In the genomic region with DNA sequence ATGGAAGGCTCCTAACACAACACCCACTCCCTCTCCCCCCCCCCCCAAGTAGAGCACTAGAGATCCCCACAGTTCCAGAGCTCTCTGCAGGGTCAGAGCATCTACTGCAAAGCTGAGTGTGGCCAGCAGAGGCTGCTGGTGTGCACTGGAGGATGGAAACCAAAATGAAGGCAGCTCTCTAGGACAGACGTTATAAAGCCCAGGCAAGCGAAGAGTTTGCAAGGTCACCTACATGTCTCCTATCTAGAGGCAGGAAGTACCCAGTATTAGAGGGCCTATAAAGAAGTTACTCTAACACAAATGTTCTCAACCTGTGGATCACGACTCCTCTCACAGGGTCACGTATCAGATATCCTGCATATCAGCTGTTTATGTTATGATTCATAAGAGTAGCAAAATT, we compare ENCODE assay signal across 8 mouse cellular contexts.
DNase-seq lines count a peak whose midpoint lies in the region; ATAC-seq and TF ChIP-seq lines count a peak whose summit lies in the region.

No protein-coding gene starts in this region.

- H3K27me3 ChIP-seq in forebrain, embryonic 12.5 days: no peaks in the 10 kb centered on the region
- H3K27me3 ChIP-seq in intestine, embryonic 15.5 days (replicated peaks): no peaks in the 10 kb centered on the region
- no peaks in the 10 kb centered on the region for H3K27me3 ChIP-seq in midbrain, embryonic 14.5 days (ENCODE audit: control insufficient read depth, insufficient read depth, low read length)

- DNase-seq in gastrocnemius, postnatal 10 days: peak; percentile 25
- no peak for DNase-seq in gastrocnemius, postnatal 36 days
- peak; percentile 46 for DNase-seq in left cerebral cortex, postnatal 4 days
- DNase-seq in midbrain, embryonic 14.5 days: peak; percentile 73
- peak; percentile 62 for DNase-seq in testis, postnatal 10 days (ENCODE audit: low spot score)

- no peak for TF ChIP-seq POLR2A in bone marrow macrophage, adult 2 months (IDR thresholded peaks at IDR 0.05; ENCODE audit: borderline replicate concordance, low read depth, low read length)

- H3K27ac ChIP-seq in bone marrow macrophage, adult 2 months (ENCODE audit: insufficient read depth, low read depth, low read length): no peak overlapping the region
- no peak overlapping the region for H3K27ac ChIP-seq in forebrain, embryonic 12.5 days
- no peak overlapping the region for H3K27ac ChIP-seq in intestine, embryonic 15.5 days
- no peak overlapping the region for H3K27ac ChIP-seq in midbrain, embryonic 14.5 days (replicated peaks; ENCODE audit: low read depth, low read length)

- 62% methylated on average over 4 of the region's 4 CpGs for WGBS in forebrain, embryonic 12.5 days
- 49% methylated on average over 4 of the region's 4 CpGs for WGBS in intestine, embryonic 15.5 days
- WGBS in midbrain, embryonic 14.5 days: 57% methylated on average over 4 of the region's 4 CpGs

- no peak overlapping the region for H3K4me3 ChIP-seq in bone marrow macrophage, adult 2 months (ENCODE audit: insufficient read depth, low read length)
- H3K4me3 ChIP-seq in forebrain, embryonic 12.5 days (replicated peaks): no peak overlapping the region
- H3K4me3 ChIP-seq in intestine, embryonic 15.5 days (replicated peaks): no peak overlapping the region
- H3K4me3 ChIP-seq in midbrain, embryonic 14.5 days (replicated peaks; ENCODE audit: low read depth, low read length): no peak overlapping the region

- no peak overlapping the region for H3K4me2 ChIP-seq in forebrain, embryonic 12.5 days
- H3K4me2 ChIP-seq in intestine, embryonic 15.5 days (replicated peaks): no peak overlapping the region
- H3K4me2 ChIP-seq in midbrain, embryonic 14.5 days (ENCODE audit: low read length): no peak overlapping the region

- no peak overlapping the region for H3K9ac ChIP-seq in forebrain, embryonic 12.5 days
- H3K9ac ChIP-seq in intestine, embryonic 15.5 days: no peak overlapping the region
- H3K9ac ChIP-seq in midbrain, embryonic 14.5 days (replicated peaks; ENCODE audit: low read length): no peak overlapping the region

- TF ChIP-seq CTCF in bone marrow macrophage, adult 2 months (IDR thresholded peaks at IDR 0.05; ENCODE audit: low read depth, low read length): peak; percentile 38; the same call in 1 of the 2 replicates

- intact Hi-C loops in gastrocnemius, postnatal 36 days (cut with DNase I): loop anchor here (10.0 kb wide), 1 partner anchor 1765 kb away; no protein-coding TSS in a partner anchor
- intact Hi-C loops in left cerebral cortex, postnatal 4 days (cut with DNase I): loop anchor here (5.0 to 10.0 kb wide), 4 partner anchors 475 to 1767 kb away; no protein-coding TSS in a partner anchor

- H3K4me1 ChIP-seq in bone marrow macrophage, adult 2 months (ENCODE audit: control insufficient read depth, insufficient read depth, low read length): no peaks in the 10 kb centered on the region
- H3K4me1 ChIP-seq in forebrain, embryonic 12.5 days: no peaks in the 10 kb centered on the region
- H3K4me1 ChIP-seq in intestine, embryonic 15.5 days (replicated peaks): no peaks in the 10 kb centered on the region
- H3K4me1 ChIP-seq in midbrain, embryonic 14.5 days (ENCODE audit: control insufficient read depth, insufficient read depth, low read length): no peaks in the 10 kb centered on the region

- no peaks in the 10 kb centered on the region for H3K36me3 ChIP-seq in forebrain, embryonic 12.5 days (replicated peaks)
- H3K36me3 ChIP-seq in intestine, embryonic 15.5 days: no peaks in the 10 kb centered on the region
- no peaks in the 10 kb centered on the region for H3K36me3 ChIP-seq in midbrain, embryonic 14.5 days (ENCODE audit: control insufficient read depth, insufficient read depth, low read length)

- ATAC-seq in forebrain, embryonic 12.5 days (ENCODE audit: low FRiP score): 0 out of 2 replicates have a peak, but pooled peaks have one; percentile 56
- ATAC-seq in intestine, embryonic 15.5 days: peak; percentile 71
- ATAC-seq in midbrain, embryonic 14.5 days (ENCODE audit: low FRiP score, low TSS enrichment): peak; percentile 55; the same call in 1 of the 2 replicates

- H3K9me3 ChIP-seq in forebrain, embryonic 12.5 days: no peaks in the 10 kb centered on the region
- no peaks in the 10 kb centered on the region for H3K9me3 ChIP-seq in intestine, embryonic 15.5 days
- no peaks in the 10 kb centered on the region for H3K9me3 ChIP-seq in midbrain, embryonic 14.5 days (ENCODE audit: control insufficient read depth, low read length)

Comparison
In these comparisons a context has a peak if more than half of its experiments do, and no peak if none do; other contexts are left out.
1. DNase-seq: peak in gastrocnemius, postnatal 10 days (single experiment), left cerebral cortex, postnatal 4 days (single experiment), midbrain, embryonic 14.5 days (single experiment) and testis, postnatal 10 days (single experiment); none in gastrocnemius, postnatal 36 days (0 of 2).
2. Peak in every context shown above with its lines, with median percentiles within 50 percentile points of each other: ATAC-seq.